Mouse (Mus musculus) WW6 (cell line): ENCODE data around the gene Slc22a16.
"Not testable (repeated sequence)": the region's sequence is repeated elsewhere in the genome, so short reads cannot be mapped to it uniquely, and the experiment has no call there.

Experiments
- DNase-seq: peaks from one replicate; pipeline ENCODE4 v3.0.0-alpha.2; 2013; ENCODE audit warnings: low read depth, low spot score

Slc22a16 gene

GRCm38 (mm10) chr10:40570036-40570435 lies at the start of gene Slc22a16:
Slc22a16 (plus strand) TSS chr10:40570336.
- no peak for DNase-seq

DNA sequence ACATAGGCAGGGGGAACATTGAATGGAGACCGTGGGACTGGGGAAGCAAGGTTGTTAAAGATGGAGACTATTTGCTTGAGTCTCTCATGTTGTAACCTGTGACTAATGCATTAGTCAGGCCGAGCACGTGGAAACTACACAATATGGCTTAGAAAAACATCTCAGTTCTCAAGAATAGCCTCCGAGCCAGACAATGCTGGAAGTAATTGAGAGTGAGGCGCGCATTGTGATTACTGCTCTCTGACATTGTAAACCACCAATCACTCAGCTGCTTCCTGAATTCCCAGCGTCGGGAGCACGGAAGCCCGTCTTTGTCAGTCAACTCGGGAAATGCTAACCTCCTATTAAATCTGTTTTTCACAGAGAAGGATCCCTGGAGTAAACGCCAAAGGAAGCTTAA lies 48.6 kb upstream of the Slc22a16 start:
- no peak for DNase-seq

DNA sequence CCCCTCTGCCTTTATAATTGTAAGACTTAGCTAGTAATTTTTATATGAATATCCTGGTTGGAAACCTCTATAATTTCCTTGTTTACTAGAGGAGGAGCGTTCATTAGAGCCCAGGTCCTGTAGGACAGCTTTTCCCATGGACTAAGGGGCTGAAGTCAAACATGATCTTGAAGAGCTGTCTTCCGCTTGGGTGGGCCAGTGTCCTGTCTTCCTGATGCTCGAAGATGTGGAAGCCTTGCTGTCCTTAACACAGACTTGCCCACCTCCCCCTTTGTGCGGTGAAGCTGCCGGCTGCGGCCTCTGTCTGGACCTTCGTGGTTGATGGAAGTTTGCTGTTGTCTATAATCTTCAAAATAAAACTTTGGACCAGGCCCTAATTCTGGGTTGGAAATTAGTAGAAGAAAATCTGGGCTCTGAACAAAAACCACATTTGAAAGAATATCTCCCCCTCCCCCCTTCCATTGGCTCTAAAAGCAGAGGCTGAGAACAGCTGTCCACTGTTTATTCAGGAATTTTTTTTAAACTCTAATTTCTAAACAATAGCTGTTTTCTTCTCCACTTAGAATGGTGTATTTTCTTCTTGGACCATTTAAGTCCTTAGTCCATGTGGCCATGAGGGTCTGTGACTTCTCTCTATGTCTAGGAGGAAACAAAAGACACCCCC lies 46.7 kb upstream of the Slc22a16 start:
- DNase-seq = no peak

DNA sequence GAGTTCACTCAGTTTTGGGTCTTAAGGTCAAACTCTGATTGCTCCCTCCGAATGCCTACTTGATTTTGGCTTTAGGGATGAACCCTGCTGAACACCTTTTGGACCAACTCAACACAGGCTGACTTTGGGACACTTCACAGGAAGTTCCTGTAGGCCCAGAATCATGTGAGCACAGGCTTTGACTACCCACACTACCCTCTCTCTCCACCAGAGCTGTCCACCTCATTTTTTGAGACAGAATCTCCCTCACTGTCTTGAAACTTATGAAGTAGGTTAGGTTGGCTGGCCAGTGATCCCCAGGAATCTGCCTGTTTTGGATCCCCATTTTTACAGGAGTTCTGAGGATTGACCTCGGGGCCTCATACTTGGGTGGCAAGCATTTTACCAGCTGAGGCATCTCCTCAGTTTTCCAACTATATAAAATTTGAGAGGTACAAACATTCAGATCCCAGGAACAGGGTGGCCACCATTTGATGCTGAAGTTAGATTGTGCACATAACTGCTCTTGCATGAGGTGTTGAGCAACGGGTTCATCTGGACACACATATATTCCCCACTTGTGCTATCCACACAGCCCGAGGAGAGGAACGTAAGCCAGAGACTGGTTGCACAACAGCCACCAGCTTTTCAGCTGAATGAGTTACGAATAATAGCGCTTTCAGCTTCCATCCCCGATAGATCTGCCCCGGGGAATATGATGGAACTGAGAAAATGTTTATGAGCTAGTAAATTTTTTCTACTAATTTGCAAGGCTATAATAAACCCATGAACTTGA lies 45.9 kb upstream of the Slc22a16 start:
- DNase-seq = no peak

DNA sequence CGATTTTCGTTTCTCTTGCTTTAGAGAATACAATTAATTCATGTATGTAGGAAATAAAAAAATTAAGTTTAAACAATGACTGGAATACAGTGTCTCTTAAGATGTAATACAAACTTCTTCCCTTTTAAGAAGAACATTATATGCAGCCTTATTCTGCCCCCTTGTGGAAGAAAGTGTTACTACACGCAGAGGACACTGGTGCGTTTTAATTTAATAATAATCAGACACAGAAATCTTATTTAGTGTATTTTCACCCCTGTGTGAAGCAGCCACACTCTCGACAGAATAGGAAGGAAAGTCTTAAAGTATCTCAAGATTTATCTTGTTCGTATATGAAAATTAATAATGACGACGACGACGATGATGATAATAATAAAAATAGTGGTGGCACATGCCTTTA lies 45.1 kb upstream of the Slc22a16 start:
- no peak for DNase-seq

DNA sequence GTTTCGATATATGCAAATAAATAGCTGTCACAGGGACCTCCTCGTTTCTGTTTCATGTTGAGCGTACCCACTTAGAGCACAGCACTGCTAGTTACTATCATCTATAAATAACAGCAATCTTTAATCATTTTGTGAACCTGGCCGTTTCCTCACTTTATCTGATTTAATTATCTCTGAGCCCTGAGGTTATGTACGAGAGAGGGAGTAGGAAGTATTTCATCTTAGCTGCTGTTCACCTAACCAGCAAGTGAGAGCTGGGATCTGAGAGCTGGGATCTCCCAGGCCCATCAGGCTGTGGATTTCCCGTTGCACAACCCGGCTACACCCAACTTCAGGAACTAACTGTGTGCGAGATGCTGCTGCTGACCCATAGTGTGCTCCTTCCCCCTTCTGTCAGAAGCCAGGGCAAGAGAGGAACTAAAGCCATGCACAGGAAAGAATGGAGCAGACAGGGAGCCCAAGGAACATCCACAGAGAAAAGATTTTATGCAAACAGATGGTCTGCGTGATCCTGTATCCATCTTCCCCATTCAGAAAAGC lies 44.5 kb upstream of the Slc22a16 start:
- DNase-seq = no peak

DNA sequence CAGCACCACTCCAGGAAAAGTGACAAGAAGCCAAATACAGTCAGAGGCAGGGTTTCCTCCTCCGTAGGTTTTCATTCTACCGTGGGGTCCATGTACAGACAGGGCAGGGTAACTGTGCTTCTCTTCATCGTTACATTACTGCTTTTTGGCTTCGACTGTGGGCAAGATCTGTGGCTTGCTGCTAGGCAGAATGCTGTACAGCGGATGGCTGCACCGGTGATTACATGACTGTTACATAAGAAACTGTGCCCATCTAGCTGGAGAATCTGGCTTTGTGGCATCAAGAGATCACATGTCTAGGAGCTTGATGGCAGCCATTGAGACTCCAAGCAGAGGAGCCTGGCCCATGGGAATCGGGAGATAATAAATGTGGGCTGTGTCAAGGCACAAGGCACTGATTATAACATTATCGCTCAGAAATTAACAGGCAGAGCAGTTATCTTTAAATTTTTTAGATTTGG lies 43.8 kb upstream of the Slc22a16 start:
- DNase-seq = no peak

DNA sequence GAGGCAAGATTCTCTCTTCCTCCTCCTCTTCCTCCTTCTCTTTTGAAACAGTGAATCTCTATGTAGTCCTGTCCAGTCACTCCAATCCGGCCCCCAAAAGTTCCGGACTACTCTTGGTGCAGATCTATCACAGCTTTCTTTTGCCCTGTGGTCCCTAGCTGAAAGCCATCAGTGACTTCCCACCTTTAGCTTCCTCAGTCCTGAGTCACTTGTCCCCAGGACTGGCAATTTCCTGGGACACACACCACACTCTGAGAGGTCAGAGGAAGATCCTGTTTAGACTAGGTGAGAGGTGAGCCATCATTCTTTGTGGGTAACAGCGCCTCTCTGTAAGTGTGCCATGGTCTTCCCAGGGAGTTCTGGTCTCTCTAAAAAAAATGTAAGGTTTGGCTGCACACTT lies 43.1 kb upstream of the Slc22a16 start:
- no peak for DNase-seq

GRCm38 (mm10) chr10:40527573-40527972 lies 42.6 kb upstream of the Slc22a16 start:
- DNase-seq = no peak

DNA sequence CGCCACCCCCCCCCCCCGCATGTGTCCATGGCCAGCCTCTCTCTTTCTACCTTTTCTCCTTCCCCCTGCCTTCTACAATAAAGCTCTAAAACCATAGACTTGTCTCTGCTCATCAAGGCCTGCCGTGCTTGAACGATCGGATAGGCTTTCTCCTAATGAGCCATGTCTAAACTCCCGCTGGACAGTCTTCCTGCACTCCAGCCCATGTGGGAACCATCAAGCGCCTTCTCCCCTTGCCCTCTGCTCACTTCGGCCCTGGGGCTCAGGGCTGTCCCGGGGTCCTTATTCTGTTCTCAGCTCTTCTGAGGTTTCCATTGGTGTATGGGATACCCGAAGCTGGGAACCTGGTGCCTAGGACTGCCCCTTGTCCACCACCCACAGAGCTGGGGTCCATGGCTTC lies 41.5 kb upstream of the Slc22a16 start:
- no peak for DNase-seq

- no peak for DNase-seq
These were observed 40.5 kb upstream of the Slc22a16 start for GRCm38 (mm10) chr10:40529617-40530016.

GRCm38 (mm10) chr10:40530661-40531060 lies 39.5 kb upstream of the Slc22a16 start:
- no peak for DNase-seq

DNA sequence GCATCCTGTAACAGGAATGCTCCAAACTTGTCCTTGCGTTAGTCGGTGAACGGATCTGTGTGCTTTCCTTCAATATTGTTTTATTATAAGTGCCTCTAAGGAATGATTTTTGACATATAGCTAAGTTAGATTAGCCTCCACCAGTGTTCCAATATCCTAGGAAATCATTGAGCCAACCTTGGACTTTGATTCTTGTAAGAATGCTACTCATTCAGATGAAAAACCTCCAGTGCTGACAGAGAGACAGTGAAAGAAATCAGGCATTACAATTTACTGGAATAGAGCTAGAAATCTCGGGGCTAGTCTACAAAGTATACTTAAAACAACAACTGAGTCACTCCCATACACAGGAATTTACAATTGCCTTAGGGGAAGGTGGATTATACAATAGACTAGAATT lies 37.5 kb upstream of the Slc22a16 start:
- not testable (repeated sequence) for DNase-seq

DNA sequence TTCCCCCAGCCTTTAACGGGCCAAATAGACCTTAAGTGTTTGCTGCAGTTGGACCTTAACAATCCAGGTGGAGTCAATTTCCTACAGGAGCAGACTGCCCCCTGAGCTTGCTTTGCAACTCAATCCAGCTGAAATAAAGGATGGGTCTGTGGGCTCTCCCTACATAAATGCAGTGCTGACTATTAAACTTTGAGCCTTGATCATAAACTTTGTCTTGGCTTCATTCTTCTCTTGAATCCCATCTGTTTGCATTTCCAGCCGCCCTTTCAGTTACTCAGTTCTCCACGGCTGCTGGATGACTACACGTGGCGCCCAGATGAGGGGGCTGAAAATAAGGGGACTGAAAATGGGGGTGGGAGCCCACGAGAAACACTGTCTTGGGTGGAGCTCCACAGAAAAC lies 28.8 kb upstream of the Slc22a16 start:
- DNase-seq = no peak

DNA sequence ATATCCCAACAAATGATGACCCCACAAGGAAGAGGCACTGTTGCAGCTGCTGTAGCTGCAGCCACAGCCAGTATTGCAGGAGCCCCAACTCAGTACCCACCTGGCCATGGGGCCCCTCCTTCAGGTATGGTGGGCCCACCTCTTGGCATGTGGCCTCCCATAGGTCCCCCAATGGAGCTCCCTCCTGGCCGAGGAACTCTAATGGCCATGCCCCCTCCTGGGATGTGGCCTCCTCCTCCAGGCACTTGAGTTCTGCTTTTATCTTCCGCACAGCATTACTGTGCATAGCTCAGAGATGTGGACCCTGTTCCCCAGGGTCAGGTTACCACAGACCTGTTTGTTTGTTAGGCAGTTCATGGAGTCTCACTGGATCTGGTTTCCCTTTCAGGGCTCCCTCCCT lies 20.8 kb upstream of the Slc22a16 start:
- no peak for DNase-seq

DNA sequence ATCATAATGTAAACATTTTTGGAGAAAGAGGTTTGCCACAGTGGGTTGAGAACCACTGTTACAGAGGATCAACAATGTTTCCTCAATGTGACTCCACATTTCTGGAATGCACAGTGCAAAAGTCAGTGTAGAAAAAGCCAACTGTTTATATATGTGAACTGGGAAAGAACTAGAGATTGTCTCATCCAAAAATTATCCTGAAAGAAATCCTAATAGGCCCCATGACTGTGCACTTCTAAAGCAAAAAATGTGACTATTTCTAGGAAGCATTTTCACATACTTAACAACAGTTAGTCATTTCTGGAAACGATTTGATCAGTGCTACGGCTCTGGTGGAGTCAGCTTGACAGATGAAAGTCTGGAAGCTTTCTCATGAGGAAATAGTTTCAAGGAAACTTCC lies 18.3 kb upstream of the Slc22a16 start:
- DNase-seq = no peak

DNA sequence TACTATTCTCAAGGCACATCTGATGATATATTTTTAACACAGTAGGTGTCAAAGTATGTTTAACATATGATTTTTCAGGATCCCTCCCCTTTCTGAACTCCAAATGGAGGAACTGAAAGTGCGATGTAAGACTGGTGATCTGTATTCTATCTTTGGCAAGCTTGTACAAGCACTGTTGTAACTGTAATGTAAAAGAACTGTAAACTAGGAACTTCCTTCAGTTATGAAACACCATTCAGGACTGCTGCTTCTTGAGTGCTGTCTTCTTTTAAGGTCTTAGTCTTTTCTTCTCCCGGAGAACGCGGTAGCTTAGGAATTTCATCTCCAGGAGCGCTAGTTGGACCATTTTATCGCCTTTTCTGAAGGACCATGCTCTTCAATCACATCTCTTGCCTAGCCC lies 4.4 kb upstream of the Slc22a16 start:
- not testable (repeated sequence) for DNase-seq

DNA sequence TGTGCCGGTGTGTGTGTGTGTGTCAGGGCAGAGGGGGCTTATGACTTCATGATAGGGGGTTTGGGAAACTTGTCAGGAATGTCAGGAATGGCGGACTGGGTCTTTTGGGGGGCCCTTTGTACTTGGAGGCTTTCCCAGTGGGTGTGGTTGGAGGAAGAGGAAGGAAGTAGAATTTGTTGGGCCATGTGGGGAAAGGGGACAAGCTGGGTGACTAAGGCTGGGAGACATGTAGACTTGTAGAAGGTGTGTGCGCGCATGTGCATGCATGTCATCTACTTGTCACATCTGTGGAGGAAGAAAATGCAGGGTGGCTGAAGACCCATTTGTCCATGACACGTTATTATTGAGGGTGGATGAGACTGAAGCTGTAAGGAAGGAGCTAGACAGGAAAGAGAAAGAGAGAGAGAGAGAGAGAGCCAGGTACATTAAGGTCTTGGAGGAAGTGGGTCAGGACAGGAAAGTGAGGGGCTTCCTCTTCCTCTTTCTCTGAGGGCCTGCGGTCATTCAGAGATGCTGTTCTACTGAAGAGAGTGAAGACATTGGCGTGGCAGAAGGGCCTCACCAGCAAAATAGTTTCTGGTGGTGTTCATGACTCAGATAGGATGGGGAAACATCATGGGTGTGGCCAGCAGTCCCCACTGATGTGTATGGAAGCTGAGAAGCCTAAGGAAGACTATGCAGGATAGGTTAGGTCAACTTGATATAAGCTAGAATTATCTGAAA lies 5.9 kb downstream of the Slc22a16 start:
- no peak for DNase-seq

- DNase-seq = peak; percentile 50
These were observed 13.6 kb downstream of the Slc22a16 start for GRCm38 (mm10) chr10:40583584-40584255.

- DNase-seq = no peak
These were observed 22.1 kb downstream of the Slc22a16 start for GRCm38 (mm10) chr10:40592186-40592585.

- DNase-seq = no peak
These were observed 27.0 kb downstream of the Slc22a16 start for GRCm38 (mm10) chr10:40597177-40597576.
